Mouse (Mus musculus): ENCODE results near the gene Tgfa. TPM values are rescaled to one million over a fixed set of nuclear protein-coding genes. Genes with fewer than 3 reads are reported as not detected.

Gene Tgfa
- total RNA-seq, 1 experiment: 2.2 TPM

GRCm38 (mm10) chr6:86153436-86153990 lies 41.5 kb upstream of the Tgfa start:
- no peak overlapping the region for H3K4me3 ChIP-seq (ENCODE audit: insufficient read depth in 1 of 2, low read depth in 1 of 2, low read length in 2 of 2, poor library complexity in 1 of 2, severe bottlenecking in 1 of 2)
- in situ Hi-C loops (cut with MboI; ENCODE audit: low sequenced_read_pairs in 2 of 2, unreplicated experiment in 2 of 2): no loop called here
- no peak overlapping the region for H3K27ac ChIP-seq (ENCODE audit: insufficient read depth, low read depth, low read length, poor library complexity, severe bottlenecking)
- no peak overlapping the region for H3K9ac ChIP-seq (ENCODE audit: insufficient read depth, low read depth, low read length, poor library complexity, severe bottlenecking)
- no peaks in the 10 kb centered on the region for H3K36me3 ChIP-seq (ENCODE audit: control insufficient read depth, insufficient read depth, low read length, poor library complexity, severe bottlenecking)
- no peak for TF ChIP-seq CHD2 (IDR thresholded peaks at IDR 0.05; ENCODE audit: low read depth, low read length)
- H3K4me1 ChIP-seq (ENCODE audit: control insufficient read depth in 2 of 2, insufficient read depth in 2 of 2, low read length in 2 of 2, poor library complexity in 1 of 2): no peaks in the 10 kb centered on the region
- no peak for DNase-seq (ENCODE audit: low read depth, low spot score)
- no peaks in the 10 kb centered on the region for H3K9me3 ChIP-seq (ENCODE audit: control insufficient read depth, insufficient read depth, low read depth, low read length)

DNA sequence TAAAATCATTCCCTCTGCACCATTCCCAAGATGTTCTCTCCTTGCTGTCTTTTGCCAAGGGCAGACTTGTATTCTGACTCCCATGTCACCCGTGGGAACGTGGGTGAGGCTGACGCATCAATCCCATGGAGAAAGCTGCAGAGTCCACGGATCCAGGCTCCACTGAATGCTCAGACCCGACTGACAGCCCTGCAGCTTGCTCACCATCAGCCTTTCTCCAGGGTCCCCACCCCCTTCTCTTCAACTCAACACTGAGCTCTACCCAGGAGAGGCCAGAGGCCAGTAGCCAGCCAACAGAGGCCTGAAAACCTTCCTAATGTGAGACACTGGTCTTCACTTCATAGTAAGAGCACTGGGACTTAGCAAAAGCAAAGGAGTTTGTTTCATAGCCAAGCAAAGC lies 41.0 kb upstream of the Tgfa start:
- in situ Hi-C loops (cut with MboI; ENCODE audit: low sequenced_read_pairs in 2 of 2, unreplicated experiment in 2 of 2): no loop called here
- H3K9me3 ChIP-seq (ENCODE audit: control insufficient read depth, insufficient read depth, low read depth, low read length): no peaks in the 10 kb centered on the region
- H3K4me3 ChIP-seq (ENCODE audit: insufficient read depth in 1 of 2, low read depth in 1 of 2, low read length in 2 of 2, poor library complexity in 1 of 2, severe bottlenecking in 1 of 2): no peak overlapping the region
- H3K36me3 ChIP-seq (ENCODE audit: control insufficient read depth, insufficient read depth, low read length, poor library complexity, severe bottlenecking): no peaks in the 10 kb centered on the region
- DNase-seq (ENCODE audit: low read depth, low spot score): no peak
- H3K9ac ChIP-seq (ENCODE audit: insufficient read depth, low read depth, low read length, poor library complexity, severe bottlenecking): no peak overlapping the region
- H3K4me1 ChIP-seq (ENCODE audit: control insufficient read depth in 2 of 2, insufficient read depth in 2 of 2, low read length in 2 of 2, poor library complexity in 1 of 2): no peaks in the 10 kb centered on the region
- H3K27ac ChIP-seq (ENCODE audit: insufficient read depth, low read depth, low read length, poor library complexity, severe bottlenecking): no peak overlapping the region
- TF ChIP-seq CHD2 (IDR thresholded peaks at IDR 0.05; ENCODE audit: low read depth, low read length): no peak
- no peak for TF ChIP-seq MAFK (IDR thresholded peaks at IDR 0.05; ENCODE audit: insufficient read depth, low read depth, low read length)
- TF ChIP-seq ZNF384 (IDR thresholded peaks at IDR 0.05; ENCODE audit: low read depth, low read length): no peak
- no peak for TF ChIP-seq HCFC1 (IDR thresholded peaks at IDR 0.05; ENCODE audit: borderline replicate concordance, insufficient read depth, low read length)
- no peak for TF ChIP-seq ZC3H11A (IDR thresholded peaks at IDR 0.05; ENCODE audit: borderline replicate concordance, low read depth, low read length)

DNA sequence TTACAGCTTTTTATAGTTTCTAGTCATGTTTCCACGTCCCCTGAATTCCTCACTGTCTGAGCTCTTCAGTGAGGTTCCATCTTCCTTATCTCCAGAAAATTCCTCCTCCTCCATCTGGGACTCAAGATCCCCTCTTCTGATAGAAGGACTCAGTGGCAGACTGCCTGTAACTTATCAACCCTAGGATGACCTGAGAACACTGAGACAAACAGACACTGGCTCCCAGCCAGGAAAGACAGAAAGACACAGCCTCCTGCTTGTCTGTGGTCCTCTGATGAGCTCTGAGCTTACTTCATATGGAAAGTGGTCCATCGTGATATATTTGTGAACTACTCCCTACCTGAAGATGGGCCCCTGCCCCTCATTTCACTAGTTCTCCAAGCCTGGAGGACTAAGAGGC lies 40.5 kb upstream of the Tgfa start:
- Histone ChIP-seq H3K4me3 (ENCODE audit: insufficient read depth in 1 of 2, low read depth in 1 of 2, low read length in 2 of 2, poor library complexity in 1 of 2, severe bottlenecking in 1 of 2) (no peak overlapping the region), H3K36me3 (ENCODE audit: control insufficient read depth, insufficient read depth, low read length, poor library complexity, severe bottlenecking) (no peaks in the 10 kb centered on the region), H3K9ac (ENCODE audit: insufficient read depth, low read depth, low read length, poor library complexity, severe bottlenecking) (no peak overlapping the region), H3K27ac (ENCODE audit: insufficient read depth, low read depth, low read length, poor library complexity, severe bottlenecking) (no peak overlapping the region), H3K9me3 (ENCODE audit: control insufficient read depth, insufficient read depth, low read depth, low read length) (no peaks in the 10 kb centered on the region), H3K4me1 (ENCODE audit: control insufficient read depth in 2 of 2, insufficient read depth in 2 of 2, low read length in 2 of 2, poor library complexity in 1 of 2) (no peaks in the 10 kb centered on the region)
- in situ Hi-C loops (cut with MboI; ENCODE audit: low sequenced_read_pairs in 2 of 2, unreplicated experiment in 2 of 2): no loop called here
- TF ChIP-seq ZNF384 (IDR thresholded peaks at IDR 0.05; ENCODE audit: low read depth, low read length) (no peak), HCFC1 (IDR thresholded peaks at IDR 0.05; ENCODE audit: borderline replicate concordance, insufficient read depth, low read length) (no peak), CHD2 (IDR thresholded peaks at IDR 0.05; ENCODE audit: low read depth, low read length) (no peak), MAFK (IDR thresholded peaks at IDR 0.05; ENCODE audit: insufficient read depth, low read depth, low read length) (no peak), ZC3H11A (IDR thresholded peaks at IDR 0.05; ENCODE audit: borderline replicate concordance, low read depth, low read length) (no peak)
- DNase-seq (ENCODE audit: low read depth, low spot score): no peak

DNA sequence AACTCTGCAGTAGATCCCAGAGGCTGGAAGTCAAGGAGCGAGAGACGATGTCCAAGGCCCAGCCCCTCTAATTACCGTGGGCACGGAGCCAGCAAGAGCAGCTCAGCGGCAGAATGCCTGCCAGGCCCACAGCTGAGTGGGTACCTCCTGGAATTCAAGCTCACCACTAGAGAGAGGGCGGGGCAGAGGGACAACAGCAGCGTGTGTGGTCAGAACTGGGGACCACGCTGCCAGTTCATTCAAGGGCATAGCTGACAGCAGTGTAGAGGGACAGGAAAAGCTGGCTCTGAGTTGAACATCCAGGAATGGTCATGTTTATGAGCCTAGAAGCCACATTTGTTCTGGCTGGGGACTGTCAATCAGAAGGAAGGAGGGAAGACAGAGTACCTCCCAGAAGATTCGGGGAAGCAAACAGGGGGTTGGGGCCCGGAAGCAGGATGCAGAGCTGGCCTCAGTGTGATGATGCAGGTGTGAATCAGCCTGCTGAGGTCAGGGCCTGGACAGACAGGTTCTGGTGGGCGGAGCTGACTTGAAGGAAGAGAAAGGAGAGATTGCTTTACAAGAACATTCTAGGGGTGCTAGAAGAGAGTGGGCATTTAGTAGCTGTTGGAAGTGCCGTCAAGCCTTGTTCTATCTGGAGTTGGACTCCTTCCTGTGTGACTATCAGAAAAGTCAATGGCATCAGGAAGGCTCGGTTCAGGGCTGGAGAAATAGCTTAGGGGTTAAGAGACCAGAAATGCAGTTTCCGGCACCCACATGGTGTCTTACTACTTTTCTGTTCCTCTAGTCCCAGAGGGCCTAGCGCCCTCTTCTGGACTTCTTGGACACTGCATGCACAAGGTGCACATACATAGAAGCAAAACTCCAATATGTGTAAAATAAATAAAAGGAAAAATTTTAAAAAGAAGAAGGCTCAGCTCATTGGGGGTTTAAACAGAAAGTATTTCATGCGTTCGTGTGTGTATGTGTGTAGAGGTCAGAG lies 37.5 kb upstream of the Tgfa start:
- no peak for TF ChIP-seq ZNF384 (IDR thresholded peaks at IDR 0.05; ENCODE audit: low read depth, low read length)
- TF ChIP-seq MAFK (IDR thresholded peaks at IDR 0.05; ENCODE audit: insufficient read depth, low read depth, low read length): no peak
- TF ChIP-seq ZC3H11A (IDR thresholded peaks at IDR 0.05; ENCODE audit: borderline replicate concordance, low read depth, low read length): no peak
- no peak for TF ChIP-seq CHD2 (IDR thresholded peaks at IDR 0.05; ENCODE audit: low read depth, low read length)
- no peak for TF ChIP-seq HCFC1 (IDR thresholded peaks at IDR 0.05; ENCODE audit: borderline replicate concordance, insufficient read depth, low read length)
- H3K4me3 ChIP-seq (ENCODE audit: insufficient read depth in 1 of 2, low read depth in 1 of 2, low read length in 2 of 2, poor library complexity in 1 of 2, severe bottlenecking in 1 of 2): no peak overlapping the region
- no peak overlapping the region for H3K27ac ChIP-seq (ENCODE audit: insufficient read depth, low read depth, low read length, poor library complexity, severe bottlenecking)
- DNase-seq (ENCODE audit: low read depth, low spot score): peak; percentile 26
- no peaks in the 10 kb centered on the region for H3K9me3 ChIP-seq (ENCODE audit: control insufficient read depth, insufficient read depth, low read depth, low read length)
- no peaks in the 10 kb centered on the region for H3K36me3 ChIP-seq (ENCODE audit: control insufficient read depth, insufficient read depth, low read length, poor library complexity, severe bottlenecking)
- H3K4me1 ChIP-seq (ENCODE audit: control insufficient read depth in 2 of 2, insufficient read depth in 2 of 2, low read length in 2 of 2, poor library complexity in 1 of 2): no peaks in the 10 kb centered on the region
- in situ Hi-C loops (cut with MboI; ENCODE audit: low sequenced_read_pairs in 2 of 2, unreplicated experiment in 2 of 2): no loop called here
- H3K9ac ChIP-seq (ENCODE audit: insufficient read depth, low read depth, low read length, poor library complexity, severe bottlenecking): no peak overlapping the region

All from ES-E14 (cell line).